ENCODE assay signal across 14 mouse cellular contexts in the genomic region with DNA sequence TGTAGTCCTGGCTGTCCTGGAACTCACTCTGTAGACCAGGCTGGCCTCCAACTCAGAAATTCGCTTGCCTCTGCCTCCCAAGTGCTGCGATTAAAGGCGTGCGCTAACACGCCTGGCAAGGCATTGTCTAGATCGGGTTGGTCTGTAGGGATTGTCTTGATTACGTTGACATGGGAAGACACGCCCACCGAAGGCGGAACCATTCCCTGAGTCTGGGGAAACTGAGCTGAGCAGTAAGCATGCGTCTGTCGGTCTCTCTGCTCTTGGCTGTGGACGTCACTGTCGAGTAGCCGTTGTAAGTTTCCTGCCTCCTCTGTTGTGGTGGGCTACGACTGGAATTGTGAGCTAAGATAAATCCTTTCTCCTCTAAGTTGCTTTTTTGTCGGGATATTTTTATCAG.
"Had no signal": no experiment of that assay in that cellular context is flagged by ENCODE, and none has a peak within 500 bp of the region (broad histone marks: within the 10 kb centered on the region; RNA-seq: fewer than 3 reads in every experiment).

No protein-coding gene starts in this region.

- H3K4me1 ChIP-seq: kidney, embryonic 15.5 days; limb, embryonic 15.5 days; midbrain, embryonic 10.5 days; neural tube, embryonic 15.5 days had no signal

- H3K9ac ChIP-seq: kidney, embryonic 15.5 days; limb, embryonic 15.5 days; lung, embryonic 14.5 days; neural tube, embryonic 15.5 days had no signal

- DNase-seq: kidney, adult 2 months; kidney, postnatal 14 days; lung, embryonic 14.5 days; lung, postnatal 10 days; lung, postnatal 4 days; midbrain, embryonic 14.5 days; thymus, adult 2 months; thymus, postnatal 36 days had no signal

- H3K36me3 ChIP-seq: kidney, embryonic 15.5 days; limb, embryonic 15.5 days; midbrain, embryonic 10.5 days; neural tube, embryonic 15.5 days had no signal

- H3K9me3 ChIP-seq: kidney, embryonic 15.5 days; limb, embryonic 15.5 days; midbrain, embryonic 10.5 days; neural tube, embryonic 15.5 days had no signal

- H3K27ac ChIP-seq: kidney, embryonic 15.5 days; limb, embryonic 15.5 days; midbrain, embryonic 10.5 days; neural tube, embryonic 15.5 days; stomach, postnatal 0 days had no signal

- H3K4me3 ChIP-seq: kidney, embryonic 15.5 days; limb, embryonic 15.5 days; midbrain, embryonic 10.5 days; myocyte; neural tube, embryonic 15.5 days had no signal
